Mouse (Mus musculus) stomach, embryonic 14.5 days (tissue): ENCODE data around the gene Spryd7. TPM values are rescaled to one million over a fixed set of nuclear protein-coding genes. Genes with fewer than 3 reads are reported as not detected.

Experiments
- polyA plus RNA-seq: library from polyadenylated mRNA; unstranded; fragments of >200 nt; fragmentation: Nextera tagmentation; extraction: Ambion mirVana; gene quantifications from 2 replicates; pipeline ENCODE4 v1.2.1, GENCODE M21; 2014

Spryd7 gene
- polyA plus RNA-seq, 1 experiment from 2014 or later, result 23.4 TPM

Other genes starting within 250 kb of the Spryd7 start
- 0.90 and 1.5 TPM in 2 replicates for gene Arl11, start 247.1 kb downstream of the Spryd7 start, polyA plus RNA-seq
- 9.2 and 10.1 TPM in 2 replicates for gene Ebpl, start 196.4 kb downstream of the Spryd7 start, polyA plus RNA-seq
- gene Kpna3, start 117.0 kb downstream of the Spryd7 start, polyA plus RNA-seq, result 58.5 and 59.0 TPM in 2 replicates
- 22.7 and 25.5 TPM in 2 replicates for gene Trim13, start 41.4 kb upstream of the Spryd7 start, polyA plus RNA-seq
- gene Kcnrg, start 50.6 kb upstream of the Spryd7 start, polyA plus RNA-seq, result 1.4 and 1.8 TPM in 2 replicates